Mouse (Mus musculus) C2C12 (cell line): ENCODE results near the gene Calm2. TPM values are rescaled to one million over a fixed set of nuclear protein-coding genes. Genes with fewer than 3 reads are reported as not detected.

Experiments
- H3K27me3 ChIP-seq: one replicate; pipeline ENCODE4 v1.6.1; 2011; ENCODE audit not compliant: control insufficient read depth, insufficient read depth, insufficient read length
- H3K36me3 ChIP-seq: one replicate; pipeline ENCODE4 v1.6.1; 2011; ENCODE audit not compliant: control insufficient read depth, insufficient read depth
- H3K4me3 ChIP-seq: one replicate; pipeline ENCODE4 v1.5.1; 2011; ENCODE audit warnings: mild to moderate bottlenecking, control low read depth; ENCODE audit not compliant: poor library complexity, insufficient read depth, severe bottlenecking
- H3K79me2 ChIP-seq: one replicate; pipeline ENCODE4 v1.6.1; 2011; ENCODE audit not compliant: control insufficient read depth, insufficient read depth
- H3K79me3 ChIP-seq: one replicate; pipeline ENCODE4 v1.6.1; 2011; ENCODE audit warnings: low read depth, control low read depth
- H3ac ChIP-seq: one replicate; pipeline ENCODE3; 2011; ENCODE audit warnings: low read depth; ENCODE audit not compliant: control insufficient read depth, insufficient read length
- CEBPB ChIP-seq: IDR thresholded peaks from one replicate; pipeline ENCODE4 v1.6.1; 2011; ENCODE audit warnings: low read depth, mild to moderate bottlenecking, control low read depth, moderate library complexity
- CTCF ChIP-seq: IDR thresholded peaks from one replicate; pipeline ENCODE4 v1.5.1; 2011; ENCODE audit not compliant: control insufficient read depth, insufficient read depth, insufficient read length
- FOSL1 ChIP-seq: IDR thresholded peaks from one replicate; pipeline ENCODE4 v1.8.0; 2011; ENCODE audit warnings: mild to moderate bottlenecking, low read length; ENCODE audit not compliant: poor library complexity, insufficient read depth, severe bottlenecking
- MAX ChIP-seq: IDR thresholded peaks from one replicate; pipeline ENCODE4 v1.6.1; 2011; ENCODE audit warnings: mild to moderate bottlenecking, control low read depth
- MYOD1 ChIP-seq: IDR thresholded peaks from one replicate; pipeline ENCODE4 v1.6.1; 2011; ENCODE audit warnings: low read depth; ENCODE audit not compliant: control insufficient read depth, insufficient read length
- MYOG ChIP-seq: IDR thresholded peaks from one replicate; pipeline ENCODE4 v1.6.1; 2011; ENCODE audit not compliant: control insufficient read depth, insufficient read length; ENCODE audit errors: extremely low read depth
- USF1 ChIP-seq: IDR thresholded peaks from one replicate; pipeline ENCODE4 v1.6.1; 2011; ENCODE audit warnings: low read depth, mild to moderate bottlenecking, control low read depth, moderate library complexity
- polyA plus RNA-seq: library from polyadenylated mRNA; unstranded; fragments of >200 nt; fragmentation: generic; extraction: Trizol; gene quantifications from one replicate; pipeline ENCODE4 v1.2.1, GENCODE M21; 2012; ENCODE audit warnings: missing spikeins

The Calm2 gene
- polyA plus RNA-seq, 1 experiment = 321 TPM

GRCm38 (mm10) chr17:87458911-87459749, 12.4 kb upstream of the Calm2 start:
- Histone ChIP-seq H3K36me3 (no peaks in the 10 kb centered on the region), H3ac (peak overlapping the region; percentile 18), H3K4me3 (no peak overlapping the region), H3K27me3 (no peaks in the 10 kb centered on the region), H3K79me2 (no peaks in the 10 kb centered on the region), H3K79me3 (no peaks in the 10 kb centered on the region)
- TF ChIP-seq MYOD1 (no peak), USF1 (no peak), CTCF (no peak), FOSL1 (no peak), CEBPB (no peak), MAX (no peak), MYOG (no peak)

DNA sequence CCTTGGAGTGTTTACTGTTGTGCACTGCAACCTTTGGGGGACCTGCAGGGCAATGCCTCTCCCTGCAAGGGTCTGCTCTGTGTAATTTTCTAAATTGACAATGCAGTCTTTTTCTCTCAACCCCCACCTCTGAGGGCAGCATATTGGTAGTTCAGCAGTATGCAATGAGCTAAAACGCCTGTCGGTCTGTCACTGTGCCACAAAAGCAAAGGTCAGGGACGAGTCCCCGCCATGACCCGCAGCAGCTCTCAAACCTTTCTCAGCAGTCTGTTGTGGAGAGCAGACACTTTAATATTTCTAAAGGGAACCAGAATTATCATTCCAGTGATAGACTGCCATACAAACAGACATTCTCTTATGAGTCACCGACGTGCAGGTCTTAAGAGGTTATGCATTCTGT, 11.2 kb upstream of the Calm2 start:
- no peak for TF ChIP-seq MYOD1
- no peak for TF ChIP-seq CEBPB
- no peak for TF ChIP-seq USF1
- no peak for TF ChIP-seq FOSL1
- TF ChIP-seq MYOG = no peak
- TF ChIP-seq MAX = no peak
- TF ChIP-seq CTCF = no peak
- no peaks in the 10 kb centered on the region for H3K79me3 ChIP-seq
- no peak overlapping the region for H3K4me3 ChIP-seq
- no peaks in the 10 kb centered on the region for H3K36me3 ChIP-seq
- no peaks in the 10 kb centered on the region for H3K27me3 ChIP-seq
- no peaks in the 10 kb centered on the region for H3K79me2 ChIP-seq
- H3ac ChIP-seq = no peak overlapping the region

DNA sequence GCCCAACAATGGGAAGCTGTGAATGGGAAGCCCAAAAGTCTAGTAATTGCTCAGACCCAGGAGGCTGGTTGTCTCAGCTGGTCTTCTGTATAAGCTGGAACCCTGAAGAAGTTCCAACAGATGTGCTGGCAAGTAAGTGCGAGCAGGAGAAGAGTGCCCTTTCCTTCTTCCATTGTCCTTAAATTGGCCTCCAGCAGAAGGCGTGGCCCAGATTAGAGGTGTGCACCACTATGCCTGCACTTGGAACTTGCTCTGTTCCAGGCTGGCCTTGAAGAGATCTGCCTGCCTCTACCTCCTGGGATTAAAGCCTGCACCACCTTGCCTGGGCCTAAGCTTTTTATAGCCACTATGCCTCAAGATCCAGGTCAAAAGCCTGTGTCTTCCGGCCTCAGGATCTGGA, 7.4 kb upstream of the Calm2 start:
- TF ChIP-seq FOSL1 = no peak

GRCm38 (mm10) chr17:87453336-87453735, 6.6 kb upstream of the Calm2 start:
- Histone ChIP-seq H3K4me3 (no peak overlapping the region), H3K79me3 (no peaks in the 10 kb centered on the region), H3K79me2 (no peaks in the 10 kb centered on the region), H3K27me3 (no peaks in the 10 kb centered on the region), H3ac (no peak overlapping the region), H3K36me3 (no peaks in the 10 kb centered on the region)
- no peak for TF ChIP-seq MAX
- TF ChIP-seq FOSL1 = no peak

More for the DNA sequence above, 7.4 kb upstream of the Calm2 start:
- Histone ChIP-seq H3K4me3 (no peak overlapping the region), H3K79me2 (no peaks in the 10 kb centered on the region), H3ac (no peak overlapping the region), H3K36me3 (no peaks in the 10 kb centered on the region), H3K79me3 (no peaks in the 10 kb centered on the region), H3K27me3 (no peaks in the 10 kb centered on the region)

GRCm38 (mm10) chr17:87448881-87449280, 2.1 kb upstream of the Calm2 start:
- no peaks in the 10 kb centered on the region for H3K27me3 ChIP-seq
- H3K79me2 ChIP-seq = peaks cover 28% of the 10 kb centered on the region
- no peak for TF ChIP-seq MYOG
- TF ChIP-seq CEBPB = no peak
- TF ChIP-seq CTCF = no peak
- no peak for TF ChIP-seq MYOD1
- no peak for TF ChIP-seq FOSL1
- TF ChIP-seq MAX = no peak
- no peak for TF ChIP-seq USF1
- H3ac ChIP-seq = no peak overlapping the region
- peaks cover 7% of the 10 kb centered on the region for H3K36me3 ChIP-seq
- peaks cover 22% of the 10 kb centered on the region for H3K79me3 ChIP-seq
- no peak overlapping the region for H3K4me3 ChIP-seq

DNA sequence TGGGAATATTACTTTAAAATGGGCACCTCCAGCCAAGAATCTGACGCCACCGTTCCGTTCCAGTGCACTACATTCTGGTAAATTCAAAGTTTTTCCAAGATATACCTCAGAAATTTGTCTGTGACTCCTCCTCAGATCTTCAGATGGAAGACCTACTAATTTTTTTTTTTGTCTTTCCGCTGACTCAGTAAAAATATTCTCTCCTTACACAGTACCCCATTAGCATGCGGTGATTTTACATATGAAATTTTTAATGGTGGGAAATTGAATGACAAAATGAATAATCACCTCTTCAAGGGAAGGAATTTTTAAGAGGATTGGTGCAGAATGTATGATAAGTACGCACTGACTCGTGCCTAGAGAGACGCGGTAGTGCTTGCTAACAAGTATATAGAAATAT, 1.6 kb upstream of the Calm2 start:
- H3K27me3 ChIP-seq = no peaks in the 10 kb centered on the region
- TF ChIP-seq CEBPB (no peak), MYOD1 (no peak), FOSL1 (no peak), MYOG (no peak)
- H3K4me3 ChIP-seq = no peak overlapping the region

More for the DNA sequence above, 1.6 kb upstream of the Calm2 start:
- Histone ChIP-seq H3K79me3 (peaks cover 27% of the 10 kb centered on the region), H3K36me3 (peaks cover 12% of the 10 kb centered on the region), H3K79me2 (peaks cover 33% of the 10 kb centered on the region), H3ac (no peak overlapping the region)
